Mouse (Mus musculus) intestine, embryonic 16.5 days (tissue): ENCODE data around the gene Hsd17b2. TPM values are rescaled to one million over a fixed set of nuclear protein-coding genes. Genes with fewer than 3 reads are reported as not detected.

Experiments
- ATAC-seq: fragments of 200-750 bp; cut with Nextera tagmentation; 2 replicates; pipeline ENCODE4 v1.8.0; 2017; ENCODE audit warnings: moderate TSS enrichment, moderate library complexity
- H3K27ac ChIP-seq: fragments of 300-500 bp; sonication (generic); 2 replicates; pipeline ENCODE4 v1.5.1; 2014; ENCODE audit warnings: mild to moderate bottlenecking, low read length
- H3K27me3 ChIP-seq: fragments of 300-500 bp; sonication (generic); replicated peaks from 2 replicates; pipeline ENCODE4 v1.6.1; 2014; ENCODE audit warnings: low read length, control low read depth, mixed read lengths; ENCODE audit not compliant: control insufficient read depth, insufficient read depth
- H3K36me3 ChIP-seq: fragments of 300-500 bp; sonication (generic); 2 replicates; pipeline ENCODE4 v1.6.1; 2014; ENCODE audit warnings: low read length, control low read depth; ENCODE audit not compliant: control insufficient read depth, insufficient read depth
- H3K4me1 ChIP-seq: fragments of 300-500 bp; sonication (generic); 2 replicates; pipeline ENCODE4 v1.6.1; 2014; ENCODE audit warnings: low read length, control low read depth, mixed read lengths; ENCODE audit not compliant: control insufficient read depth, insufficient read depth
- H3K4me2 ChIP-seq: fragments of 300-500 bp; sonication (generic); 2 replicates; pipeline ENCODE4 v1.6.1; 2014; ENCODE audit warnings: low read depth, low read length, control low read depth
- H3K4me3 ChIP-seq: fragments of 300-500 bp; sonication (generic); 2 replicates; pipeline ENCODE4 v1.5.1; 2014; ENCODE audit warnings: mild to moderate bottlenecking, low read length
- H3K9ac ChIP-seq: fragments of 300-500 bp; sonication (generic); 2 replicates; pipeline ENCODE4 v1.6.1; 2014; ENCODE audit warnings: low read depth, low read length
- H3K9me3 ChIP-seq: fragments of 300-500 bp; sonication (generic); 2 replicates; pipeline ENCODE4 v1.6.1; 2016; ENCODE audit warnings: low read length, control low read depth; ENCODE audit not compliant: control insufficient read depth
- WGBS: fragments of 180-500 bp; shearing (Covaris S2); extraction: QIAGEN DNeasy Blood & Tissue Kit; methylation state at CpG from one replicate; pipeline ENCODE4 v1.1.7; 2014; 5-methylcytosine and 5-hydroxymethylcytosine counted together
- polyA plus RNA-seq: library from polyadenylated mRNA; unstranded; fragments of >200 nt; fragmentation: Nextera tagmentation; extraction: Ambion mirVana; gene quantifications from 2 replicates; pipeline ENCODE4 v1.2.1, GENCODE M21; 2015

Gene Hsd17b2
- polyA plus RNA-seq, 1 experiment from 2014 or later = 50.8 TPM

- peak overlapping the region; percentile 26; the same call in 1 of the 2 replicates for H3K4me3 ChIP-seq
- no peak overlapping the region for H3K9ac ChIP-seq
- ATAC-seq = 0 out of 2 replicates have a peak, but pooled peaks have one; percentile 5
- H3K27ac ChIP-seq = peak overlapping the region; percentile 92
- no peaks in the 10 kb centered on the region for H3K36me3 ChIP-seq
- peak overlapping the region; percentile 46 for H3K4me2 ChIP-seq
- WGBS = 57% methylated on average over 8 of the region's 8 CpGs
- no peaks in the 10 kb centered on the region for H3K9me3 ChIP-seq
- H3K27me3 ChIP-seq = no peaks in the 10 kb centered on the region
- no peaks in the 10 kb centered on the region for H3K4me1 ChIP-seq
Measured at GRCm38 (mm10) chr8:117701246-117701645, 458 bp upstream of the Hsd17b2 start.

DNA sequence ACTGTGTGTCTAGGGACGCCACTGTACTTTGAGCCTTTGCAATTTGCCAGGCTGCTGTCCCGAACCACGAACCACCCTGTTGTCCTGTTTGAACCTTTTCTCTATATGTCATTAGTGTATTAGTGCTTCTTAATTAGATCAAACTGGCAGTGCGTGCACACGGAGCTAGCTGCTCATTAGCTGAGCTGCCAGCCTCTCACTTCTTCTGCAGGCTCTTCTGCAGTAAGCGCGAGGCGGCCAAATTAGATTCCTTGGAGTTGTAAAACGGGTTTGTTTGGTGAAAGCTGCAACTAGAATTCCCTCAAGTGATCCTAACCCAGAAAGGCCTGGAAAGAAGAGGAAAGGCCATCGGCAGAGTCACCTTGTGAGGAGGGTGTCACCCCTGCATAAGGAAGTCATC is 997 bp downstream of the Hsd17b2 start:
- no peaks in the 10 kb centered on the region for H3K36me3 ChIP-seq
- peak overlapping the region; percentile 46 for H3K4me2 ChIP-seq
- peak overlapping the region; percentile 66; the same call in 1 of the 2 replicates for H3K9ac ChIP-seq
- no peaks in the 10 kb centered on the region for H3K9me3 ChIP-seq
- H3K4me1 ChIP-seq = no peaks in the 10 kb centered on the region
- H3K4me3 ChIP-seq = peak overlapping the region; percentile 45
- H3K27ac ChIP-seq = peak overlapping the region; percentile 92
- 34% methylated on average over 10 of the region's 10 CpGs for WGBS
- no peaks in the 10 kb centered on the region for H3K27me3 ChIP-seq
- no peak for ATAC-seq

- Histone ChIP-seq H3K4me1 (no peaks in the 10 kb centered on the region), H3K27me3 (no peaks in the 10 kb centered on the region), H3K4me3 (no peak overlapping the region), H3K36me3 (no peaks in the 10 kb centered on the region), H3K9ac (no peak overlapping the region), H3K9me3 (no peaks in the 10 kb centered on the region), H3K4me2 (no peak overlapping the region), H3K27ac (no peak overlapping the region)
- ATAC-seq = no peak
- 81% methylated on average over 4 of the region's 4 CpGs for WGBS
Measured at GRCm38 (mm10) chr8:117706141-117706540, 4.4 kb downstream of the Hsd17b2 start.

GRCm38 (mm10) chr8:117712226-117712625 is 10.5 kb downstream of the Hsd17b2 start:
- no peak overlapping the region for H3K27ac ChIP-seq
- H3K27me3 ChIP-seq = no peaks in the 10 kb centered on the region
- ATAC-seq = no peak
- H3K4me2 ChIP-seq = no peak overlapping the region
- no peaks in the 10 kb centered on the region for H3K4me1 ChIP-seq
- no peaks in the 10 kb centered on the region for H3K9me3 ChIP-seq
- no peak overlapping the region for H3K4me3 ChIP-seq
- 45% methylated on average over 5 of the region's 5 CpGs for WGBS
- no peaks in the 10 kb centered on the region for H3K36me3 ChIP-seq
- no peak overlapping the region for H3K9ac ChIP-seq

- Histone ChIP-seq H3K9me3 (no peaks in the 10 kb centered on the region), H3K4me1 (0 out of 2 replicates have a peak, but pooled peaks cover 5% of the 10 kb centered on the region), H3K4me2 (no peak overlapping the region), H3K4me3 (no peak overlapping the region), H3K9ac (no peak overlapping the region), H3K27me3 (no peaks in the 10 kb centered on the region), H3K36me3 (no peaks in the 10 kb centered on the region), H3K27ac (no peak overlapping the region)
- ATAC-seq = no peak
- 88% methylated on average over 5 of the region's 5 CpGs for WGBS
Measured at GRCm38 (mm10) chr8:117714604-117715003, 12.9 kb downstream of the Hsd17b2 start.

- Histone ChIP-seq H3K9me3 (no peaks in the 10 kb centered on the region), H3K4me2 (no peak overlapping the region), H3K27ac (no peak overlapping the region), H3K4me3 (no peak overlapping the region), H3K27me3 (no peaks in the 10 kb centered on the region), H3K9ac (no peak overlapping the region), H3K4me1 (peaks cover 5% of the 10 kb centered on the region; the same call in 1 of the 2 replicates), H3K36me3 (no peaks in the 10 kb centered on the region)
- 71% methylated on average over 5 of the region's 5 CpGs for WGBS
- ATAC-seq = no peak
Measured at GRCm38 (mm10) chr8:117715896-117716295, 14.2 kb downstream of the Hsd17b2 start.

- H3K27me3 ChIP-seq = no peaks in the 10 kb centered on the region
- H3K4me1 ChIP-seq = peaks cover 5% of the 10 kb centered on the region; the same call in 1 of the 2 replicates
- no peaks in the 10 kb centered on the region for H3K9me3 ChIP-seq
- H3K4me3 ChIP-seq = no peak overlapping the region
- ATAC-seq = peak; percentile 90
- WGBS = 54% methylated on average over 14 of the region's 14 CpGs
- no peaks in the 10 kb centered on the region for H3K36me3 ChIP-seq
- H3K9ac ChIP-seq = no peak overlapping the region
- H3K27ac ChIP-seq = peak overlapping the region; percentile 69
- H3K4me2 ChIP-seq = peak overlapping the region; percentile 24
Measured at GRCm38 (mm10) chr8:117718152-117718860, 16.6 kb downstream of the Hsd17b2 start.

DNA sequence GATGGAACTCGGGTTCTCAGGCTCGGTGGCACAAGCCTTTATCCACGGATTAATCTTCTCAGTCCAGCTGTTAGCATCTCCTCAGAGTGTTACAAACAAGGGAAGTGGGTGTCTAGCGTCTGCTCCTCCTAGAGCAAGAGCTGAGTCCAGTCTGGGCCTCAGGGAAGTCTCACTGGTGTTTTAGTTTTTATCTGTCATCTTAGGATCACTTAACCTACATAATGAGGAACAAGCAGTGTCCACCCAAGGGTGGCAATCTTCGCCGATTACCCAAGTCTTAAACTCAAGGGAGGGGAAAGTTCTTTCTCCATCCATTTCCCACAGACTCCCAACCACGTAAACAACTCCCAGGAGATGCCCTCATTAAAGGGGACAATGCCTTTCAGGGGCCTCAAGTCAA is 24.8 kb downstream of the Hsd17b2 start:
- ATAC-seq = no peak
- Histone ChIP-seq H3K27ac (no peak overlapping the region), H3K27me3 (no peaks in the 10 kb centered on the region), H3K36me3 (no peaks in the 10 kb centered on the region), H3K9ac (no peak overlapping the region), H3K4me3 (no peak overlapping the region), H3K9me3 (no peaks in the 10 kb centered on the region), H3K4me2 (no peak overlapping the region), H3K4me1 (no peaks in the 10 kb centered on the region)
- WGBS = 66% methylated on average over 7 of the region's 7 CpGs

DNA sequence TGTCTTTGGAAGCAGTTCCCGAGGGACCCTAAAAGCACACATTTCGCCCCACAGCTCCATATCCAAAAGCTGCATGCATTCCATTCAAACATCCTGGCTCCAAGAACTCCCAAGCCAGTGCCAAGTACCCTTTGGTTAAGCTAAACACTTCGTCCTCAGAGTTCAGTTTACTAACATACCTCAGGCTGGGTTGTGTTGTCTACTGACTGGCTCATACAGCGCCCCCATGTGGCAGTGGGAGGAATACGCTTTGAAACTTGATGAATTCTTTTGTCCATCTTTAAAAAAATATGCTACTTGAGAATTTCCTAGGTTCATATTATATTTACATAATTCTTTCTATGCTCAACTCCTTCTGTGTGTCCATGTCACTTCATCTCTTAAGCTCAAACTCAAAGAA is 25.9 kb downstream of the Hsd17b2 start:
- WGBS = 61% methylated on average over 5 of the region's 5 CpGs
- H3K9ac ChIP-seq = no peak overlapping the region
- H3K4me3 ChIP-seq = no peak overlapping the region
- no peaks in the 10 kb centered on the region for H3K4me1 ChIP-seq
- H3K27ac ChIP-seq = no peak overlapping the region
- ATAC-seq = no peak
- H3K27me3 ChIP-seq = no peaks in the 10 kb centered on the region
- H3K9me3 ChIP-seq = no peaks in the 10 kb centered on the region
- no peak overlapping the region for H3K4me2 ChIP-seq
- H3K36me3 ChIP-seq = no peaks in the 10 kb centered on the region

DNA sequence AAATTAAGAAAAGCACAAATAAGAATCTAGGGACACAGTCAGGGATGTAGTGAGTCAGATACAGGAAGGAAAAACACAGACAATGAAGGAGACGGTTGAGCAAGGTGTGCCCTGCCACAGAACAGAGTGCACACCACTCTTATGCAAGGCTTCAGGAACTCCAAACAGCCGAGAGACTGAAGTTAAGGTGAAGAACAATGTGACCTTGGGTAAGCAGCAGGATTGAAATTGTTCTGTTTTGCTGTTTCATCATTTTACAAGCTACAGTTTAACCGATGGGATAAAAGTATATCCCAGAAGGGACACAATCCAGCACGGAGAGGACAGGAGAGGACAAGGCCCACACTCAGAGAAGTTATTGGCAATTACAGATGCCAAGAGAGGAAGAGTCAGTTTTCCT is 26.5 kb downstream of the Hsd17b2 start:
- no peaks in the 10 kb centered on the region for H3K9me3 ChIP-seq
- WGBS = 81% methylated on average over 4 of the region's 4 CpGs
- H3K27me3 ChIP-seq = no peaks in the 10 kb centered on the region
- H3K4me3 ChIP-seq = no peak overlapping the region
- no peak overlapping the region for H3K27ac ChIP-seq
- no peaks in the 10 kb centered on the region for H3K36me3 ChIP-seq
- no peaks in the 10 kb centered on the region for H3K4me1 ChIP-seq
- no peak for ATAC-seq
- no peak overlapping the region for H3K4me2 ChIP-seq
- no peak overlapping the region for H3K9ac ChIP-seq
